Mouse (Mus musculus) forebrain, embryonic 11.5 days (tissue): ENCODE data around the gene Abcb9. TPM values are rescaled to one million over a fixed set of nuclear protein-coding genes. Genes with fewer than 3 reads are reported as not detected.

Experiments used
- ATAC-seq: fragments of 200-750 bp; cut with Nextera tagmentation; replicated peaks from 2 replicates; pipeline ENCODE4 v1.8.0; 2017; ENCODE audit warnings: moderate TSS enrichment; ENCODE audit not compliant: low FRiP score
- DNase-seq: peaks from one replicate; pipeline ENCODE4 v3.0.0-alpha.2; 2017; ENCODE audit warnings: low spot score
- H3K27ac ChIP-seq: fragments of 300-500 bp; sonication (generic); 2 replicates; pipeline ENCODE4 v1.5.1; 2014; ENCODE audit warnings: low read depth, low read length
- H3K27me3 ChIP-seq: fragments of 300-500 bp; sonication (generic); 2 replicates; pipeline ENCODE4 v1.6.1; 2014; ENCODE audit warnings: mild to moderate bottlenecking, low read length, mixed read lengths; ENCODE audit not compliant: control insufficient read depth, insufficient read depth
- H3K36me3 ChIP-seq: fragments of 300-500 bp; sonication (generic); 2 replicates; pipeline ENCODE4 v1.6.1; 2014; ENCODE audit warnings: mild to moderate bottlenecking, low read length, moderate library complexity, mixed read lengths; ENCODE audit not compliant: control insufficient read depth, insufficient read depth
- H3K4me1 ChIP-seq: fragments of 300-500 bp; sonication (generic); replicated peaks from 2 replicates; pipeline ENCODE4 v1.6.1; 2014; ENCODE audit warnings: low read length, mixed read lengths; ENCODE audit not compliant: control insufficient read depth, insufficient read depth
- H3K4me2 ChIP-seq: fragments of 300-500 bp; sonication (generic); 2 replicates; pipeline ENCODE4 v1.6.1; 2014; ENCODE audit warnings: low read depth, mild to moderate bottlenecking, low read length, moderate library complexity, mixed read lengths; ENCODE audit not compliant: severe bottlenecking
- H3K4me3 ChIP-seq: fragments of 300-500 bp; sonication (generic); 2 replicates; pipeline ENCODE4 v1.5.1; 2014; ENCODE audit warnings: low read depth, low read length
- H3K9ac ChIP-seq: fragments of 300-500 bp; sonication (generic); 2 replicates; pipeline ENCODE4 v1.6.1; 2014; ENCODE audit warnings: low read length
- H3K9me3 ChIP-seq: fragments of 300-500 bp; sonication (generic); 2 replicates; pipeline ENCODE4 v1.6.1; 2016; ENCODE audit warnings: low read length, mixed read lengths; ENCODE audit not compliant: control insufficient read depth
- WGBS: fragments of 180-500 bp; shearing (Covaris S2); extraction: QIAGEN DNeasy Blood & Tissue Kit; methylation state at CpG from one replicate; pipeline ENCODE4 v1.1.7; 2014; 5-methylcytosine and 5-hydroxymethylcytosine counted together
- polyA plus RNA-seq: library from polyadenylated mRNA; unstranded; fragments of >200 nt; fragmentation: Nextera tagmentation; extraction: Ambion mirVana; gene quantifications from 2 replicates; pipeline ENCODE4 v1.2.1, GENCODE M21; 2014

Gene Abcb9
- polyA plus RNA-seq, 1 experiment from 2014 or later, result 1.6 TPM

DNA sequence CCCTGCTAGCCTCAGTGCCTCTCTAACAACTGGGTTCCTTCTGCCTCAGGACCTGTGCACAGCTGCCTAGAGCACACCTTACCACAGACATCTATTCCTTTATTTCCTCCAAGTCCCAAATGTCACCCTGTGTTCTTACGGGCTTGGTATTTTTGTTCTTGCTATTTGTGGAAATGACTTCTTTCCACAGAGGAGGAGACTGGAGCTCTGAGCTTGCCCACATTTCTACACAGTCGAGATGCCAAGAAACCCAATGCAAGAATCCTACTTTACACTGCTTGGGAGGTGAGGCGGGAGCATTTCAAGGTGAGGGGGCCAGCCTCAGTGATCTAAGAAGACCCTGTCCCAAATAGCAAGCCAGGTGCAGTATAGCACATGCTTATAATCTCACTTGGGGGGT, 10.1 kb downstream of the Abcb9 start:
- H3K36me3 ChIP-seq, result no peaks in the 10 kb centered on the region
- no peak overlapping the region for H3K4me3 ChIP-seq
- ATAC-seq (no peak), DNase-seq (no peak)
- no peak overlapping the region for H3K27ac ChIP-seq
- WGBS, result 78% methylated on average over 3 of the region's 3 CpGs
- no peaks in the 10 kb centered on the region for H3K27me3 ChIP-seq
- H3K4me2 ChIP-seq, result no peak overlapping the region
- no peaks in the 10 kb centered on the region for H3K4me1 ChIP-seq
- no peaks in the 10 kb centered on the region for H3K9me3 ChIP-seq
- peak overlapping the region; percentile 12; the same call in 1 of the 2 replicates for H3K9ac ChIP-seq

DNA sequence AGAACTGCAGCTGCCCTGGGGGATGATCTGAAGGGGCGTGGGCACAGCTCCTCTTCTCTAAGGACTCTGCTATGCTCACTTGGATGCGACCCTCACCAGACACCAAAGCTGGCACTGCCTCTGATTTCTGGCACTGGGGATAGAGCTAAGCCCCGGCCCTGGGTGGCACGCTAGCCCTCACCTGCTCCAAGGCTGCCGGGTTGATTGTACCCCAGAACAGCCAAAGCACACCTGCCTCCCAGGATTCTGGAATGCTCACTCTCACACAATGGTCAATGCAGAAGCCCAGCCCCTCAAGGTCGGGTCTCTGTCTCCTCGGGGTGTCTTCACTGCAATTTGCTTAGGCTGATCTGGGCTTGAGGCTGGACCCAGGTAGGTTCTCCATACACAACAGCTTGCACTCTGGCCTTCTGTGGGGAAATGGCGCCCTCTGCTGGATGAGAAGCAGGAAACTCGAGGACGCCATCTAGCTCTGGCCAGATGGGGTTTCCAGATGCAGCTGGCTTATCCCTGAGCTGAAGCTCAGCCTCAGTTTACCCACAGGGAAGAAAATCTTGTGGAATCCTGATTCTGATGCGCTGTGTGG, 10.9 kb downstream of the Abcb9 start:
- peak; percentile 91 for DNase-seq
- no peak overlapping the region for H3K27ac ChIP-seq
- H3K4me3 ChIP-seq, result no peak overlapping the region
- WGBS, result 39% methylated on average over 11 of the region's 11 CpGs
- ATAC-seq, result peak; percentile 55; the same call in 1 of the 2 replicates
- H3K4me1 ChIP-seq, result no peaks in the 10 kb centered on the region
- H3K4me2 ChIP-seq, result no peak overlapping the region
- H3K9me3 ChIP-seq, result no peaks in the 10 kb centered on the region
- no peaks in the 10 kb centered on the region for H3K36me3 ChIP-seq
- no peak overlapping the region for H3K9ac ChIP-seq
- H3K27me3 ChIP-seq, result no peaks in the 10 kb centered on the region

DNA sequence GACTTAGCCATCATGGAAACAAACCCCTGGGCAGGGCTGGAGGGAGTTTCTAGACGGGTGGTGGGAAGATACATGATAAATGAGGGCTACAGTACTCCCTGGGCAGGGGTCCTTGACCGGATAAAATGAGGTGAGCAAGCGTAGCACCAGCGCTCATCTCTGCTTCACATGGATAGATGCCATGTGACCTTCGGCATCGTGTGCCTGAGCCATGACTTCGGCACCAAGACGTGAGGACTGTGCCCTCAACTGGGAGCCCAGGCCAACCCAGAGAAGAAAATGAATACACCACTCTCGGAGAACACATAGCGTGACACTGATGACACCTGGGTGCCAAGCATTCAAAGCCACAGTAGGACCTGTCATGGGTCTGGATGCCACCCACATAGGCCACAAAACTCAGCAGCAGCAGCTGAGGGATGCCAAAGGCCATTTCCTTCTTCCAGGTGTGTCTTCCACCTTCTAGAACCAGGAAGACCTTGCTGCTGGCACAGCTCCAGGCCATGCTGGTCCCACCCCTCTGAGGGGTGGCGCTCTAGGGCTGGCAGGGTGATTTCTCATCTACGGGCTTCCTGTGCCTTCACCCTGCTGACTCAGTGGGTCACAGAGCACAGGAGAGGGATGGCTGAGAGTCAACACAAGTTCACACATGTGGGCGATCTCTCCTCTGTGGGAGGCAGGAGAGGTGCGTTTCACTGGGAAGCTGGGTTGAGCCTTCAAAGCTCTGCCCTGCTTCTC, 11.6 kb downstream of the Abcb9 start:
- Histone ChIP-seq H3K9me3 (no peaks in the 10 kb centered on the region), H3K4me2 (no peak overlapping the region), H3K4me3 (no peak overlapping the region), H3K36me3 (no peaks in the 10 kb centered on the region), H3K27ac (no peak overlapping the region), H3K9ac (no peak overlapping the region), H3K4me1 (no peaks in the 10 kb centered on the region), H3K27me3 (no peaks in the 10 kb centered on the region)
- DNase-seq, result no peak
- WGBS, result 88% methylated on average over 14 of the region's 14 CpGs
- ATAC-seq, result no peak

DNA sequence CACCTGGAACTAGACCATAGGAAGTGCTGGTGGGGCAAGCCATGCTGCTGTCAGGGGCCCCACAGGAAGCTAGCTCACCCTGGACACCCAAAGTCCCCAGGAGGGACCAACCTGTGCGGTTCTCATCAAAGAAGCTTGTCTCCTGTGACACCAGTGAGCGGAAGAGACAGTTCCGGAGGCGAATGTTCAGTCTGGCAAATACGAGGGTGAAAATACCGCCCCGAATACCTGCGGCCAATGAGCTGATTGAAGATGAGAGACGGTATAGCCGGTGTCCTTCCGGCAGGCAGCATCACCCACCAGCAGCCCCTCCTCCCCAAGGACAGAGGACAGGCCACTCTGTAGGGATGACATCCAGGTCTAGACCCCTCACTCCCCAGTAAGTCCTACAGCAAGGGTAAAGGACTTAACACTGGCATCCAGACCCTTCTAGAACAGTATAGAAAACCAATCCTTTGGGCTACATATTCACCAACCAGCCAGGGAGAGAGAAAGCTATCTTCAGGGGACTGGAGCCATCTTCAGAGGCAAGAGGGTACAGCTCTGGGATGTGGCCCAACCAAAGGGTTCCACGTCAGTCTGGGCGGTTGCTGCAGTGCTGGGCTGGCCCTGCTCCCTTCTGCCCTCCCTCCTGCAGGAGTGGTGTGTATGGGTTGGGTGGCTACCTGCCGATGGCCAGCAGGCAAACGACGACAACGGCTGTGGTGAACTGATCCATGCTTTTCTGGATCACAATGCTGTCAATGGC, 12.5 kb downstream of the Abcb9 start:
- DNase-seq (no peak), ATAC-seq (no peak)
- Histone ChIP-seq H3K4me2 (no peak overlapping the region), H3K9ac (no peak overlapping the region), H3K36me3 (no peaks in the 10 kb centered on the region), H3K27ac (no peak overlapping the region), H3K4me1 (no peaks in the 10 kb centered on the region), H3K4me3 (no peak overlapping the region), H3K9me3 (no peaks in the 10 kb centered on the region), H3K27me3 (no peaks in the 10 kb centered on the region)
- WGBS, result 86% methylated on average over 17 of the region's 17 CpGs

DNA sequence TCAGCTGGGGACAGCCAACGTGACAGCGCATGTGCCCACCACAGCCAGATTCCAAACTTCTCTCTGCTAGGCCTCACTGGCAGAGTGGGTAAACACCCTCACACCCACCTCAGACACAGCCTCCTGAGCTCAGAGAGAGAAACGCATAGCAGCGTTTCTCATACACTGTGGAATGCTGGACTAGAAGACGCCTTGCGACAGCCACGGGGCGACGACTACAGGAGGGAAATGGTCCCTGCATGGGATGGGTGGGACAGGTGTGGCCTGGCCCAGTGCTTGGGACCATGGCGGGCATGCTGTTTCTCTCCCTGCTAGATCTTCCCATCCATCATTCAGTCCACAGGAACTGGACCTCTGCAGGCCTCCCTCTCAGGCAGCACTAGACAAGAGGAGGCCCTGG, 13.2 kb downstream of the Abcb9 start:
- no peaks in the 10 kb centered on the region for H3K36me3 ChIP-seq
- H3K9ac ChIP-seq, result no peak overlapping the region
- WGBS, result 90% methylated on average over 10 of the region's 10 CpGs
- H3K4me3 ChIP-seq, result no peak overlapping the region
- H3K9me3 ChIP-seq, result no peaks in the 10 kb centered on the region
- no peak overlapping the region for H3K27ac ChIP-seq
- H3K4me2 ChIP-seq, result no peak overlapping the region
- no peaks in the 10 kb centered on the region for H3K4me1 ChIP-seq
- no peaks in the 10 kb centered on the region for H3K27me3 ChIP-seq
- ATAC-seq (no peak), DNase-seq (no peak)

DNA sequence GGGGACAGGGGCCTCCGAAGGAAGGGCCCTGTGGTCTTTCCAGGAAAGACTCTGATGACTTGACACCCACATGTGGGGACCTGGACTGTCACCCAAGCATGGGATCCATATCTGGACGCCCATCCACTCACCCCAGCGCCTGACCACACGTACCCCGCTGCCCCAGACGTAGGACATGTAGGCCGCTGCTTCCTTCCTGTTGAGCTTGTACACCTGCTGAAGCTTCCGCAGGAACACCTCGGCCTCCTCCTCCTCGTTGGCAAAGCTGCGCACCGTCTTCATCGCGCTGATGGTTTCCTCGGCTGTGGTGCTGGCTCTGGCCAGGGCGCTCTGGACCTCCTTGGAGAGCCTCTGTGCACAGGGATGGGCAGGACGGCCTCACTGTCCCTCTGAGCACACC, 15.7 kb downstream of the Abcb9 start:
- ATAC-seq (no peak), DNase-seq (no peak)
- no peak overlapping the region for H3K9ac ChIP-seq
- no peak overlapping the region for H3K27ac ChIP-seq
- no peak overlapping the region for H3K4me2 ChIP-seq
- no peak overlapping the region for H3K4me3 ChIP-seq
- H3K36me3 ChIP-seq, result no peaks in the 10 kb centered on the region
- 93% methylated on average over 17 of the region's 17 CpGs for WGBS
- no peaks in the 10 kb centered on the region for H3K9me3 ChIP-seq
- no peaks in the 10 kb centered on the region for H3K27me3 ChIP-seq
- H3K4me1 ChIP-seq, result no peaks in the 10 kb centered on the region

DNA sequence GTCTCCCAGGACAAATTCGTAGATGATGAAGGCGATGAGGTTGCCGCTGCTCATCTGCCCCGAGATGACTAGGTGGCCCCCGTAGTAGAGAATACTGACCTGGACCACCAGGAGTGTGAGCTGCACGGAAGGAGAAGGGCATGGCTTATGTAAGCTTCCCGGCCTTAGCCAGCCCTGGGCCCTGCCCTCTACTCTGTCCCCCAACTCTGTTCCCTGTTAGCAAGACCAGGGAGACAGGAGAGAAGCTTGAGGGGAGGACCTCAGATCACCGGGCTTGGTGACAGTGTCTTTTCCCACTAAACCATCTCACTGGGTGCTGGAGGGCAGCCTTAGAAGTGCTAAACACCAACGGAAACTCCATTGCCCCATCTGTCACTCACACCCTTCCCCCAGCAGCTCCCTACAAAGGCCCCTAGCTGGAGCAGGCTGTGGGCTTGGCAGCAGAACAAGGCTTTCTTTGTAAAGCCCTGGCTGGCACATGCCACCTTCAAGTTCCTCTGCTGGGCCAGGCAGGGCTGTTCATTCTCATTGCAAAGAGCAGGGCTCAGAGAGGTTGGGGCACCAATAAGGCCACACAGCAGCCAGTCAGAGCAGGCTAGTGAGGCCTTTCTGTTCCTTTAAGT, 16.7 kb downstream of the Abcb9 start:
- Histone ChIP-seq H3K4me1 (no peaks in the 10 kb centered on the region), H3K9ac (peak overlapping the region; percentile 12; the same call in 1 of the 2 replicates), H3K27me3 (no peaks in the 10 kb centered on the region), H3K4me3 (no peak overlapping the region), H3K4me2 (no peak overlapping the region), H3K36me3 (no peaks in the 10 kb centered on the region), H3K9me3 (no peaks in the 10 kb centered on the region), H3K27ac (0 out of 2 replicates have a peak overlapping the region, but pooled peaks have one; percentile 46)
- ATAC-seq (no peak; the same call in 1 of the 2 replicates), DNase-seq (peak; percentile 52)
- 70% methylated on average over 9 of the region's 9 CpGs for WGBS

DNA sequence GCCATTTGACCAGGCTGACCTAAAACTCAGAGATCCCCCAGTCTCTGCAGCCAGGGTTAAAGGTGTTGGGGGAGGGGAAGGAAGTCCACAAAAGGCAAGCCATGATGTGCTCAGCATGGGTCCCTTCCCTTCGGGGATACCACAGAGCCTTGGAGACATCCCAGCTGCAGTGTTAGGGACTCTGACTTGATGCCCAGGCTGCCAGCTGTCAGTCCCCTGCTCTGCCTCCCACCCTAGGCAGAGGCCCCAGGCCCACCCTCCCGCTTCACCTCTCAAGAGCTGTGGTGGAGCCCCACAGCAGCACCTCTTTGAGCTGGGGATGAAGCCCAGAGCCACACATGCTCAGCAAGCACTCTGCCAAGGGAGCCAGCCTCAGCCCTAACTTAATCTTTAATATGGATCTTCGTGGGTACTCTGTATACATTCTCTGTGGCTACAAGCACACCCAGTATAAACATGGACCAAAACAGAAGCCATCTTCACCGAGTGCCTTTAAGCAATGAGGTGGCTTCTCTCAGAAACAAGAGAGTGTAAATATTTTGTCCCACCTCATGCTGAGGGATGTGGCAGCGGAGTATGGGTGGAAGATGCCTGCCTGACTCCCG, 17.6 kb downstream of the Abcb9 start:
- DNase-seq, result peak; percentile 45
- Histone ChIP-seq H3K36me3 (no peaks in the 10 kb centered on the region), H3K4me1 (no peaks in the 10 kb centered on the region), H3K4me3 (no peak overlapping the region), H3K4me2 (no peak overlapping the region), H3K27me3 (no peaks in the 10 kb centered on the region), H3K9me3 (no peaks in the 10 kb centered on the region), H3K9ac (no peak overlapping the region), H3K27ac (no peak overlapping the region)
- WGBS, result 59% methylated on average over 6 of the region's 6 CpGs
- ATAC-seq, result no peak
